Mouse (Mus musculus) adrenal gland, postnatal 4 days (tissue): ENCODE data around the gene Kat8. TPM values are rescaled to one million over a fixed set of nuclear protein-coding genes. Genes with fewer than 3 reads are reported as not detected.

ENCODE experiments used
- DNase-seq, 2 experiments: peaks; one replicate each; pipeline ENCODE4 v3.0.0; 2021 to 2022; ENCODE audit warnings: low spot score in 2 of 2, mixed read lengths in 2 of 2
- long read RNA-seq, 2 experiments: library from polyadenylated mRNA; stranded (forward); transcript quantifications; one replicate each; pipeline ENCODE4 v2.0.0; 2021
- total RNA-seq, 2 experiments: library from RNA; stranded (reverse); gene quantifications; 2 replicates each; pipeline ENCODE4 v1.2.3; 2021

Kat8 gene
- 10 to 100 TPM; 27.5 to 30.8 TPM for total RNA-seq
- long read RNA-seq, experiment 1, transcript Kat8-201 (11 exons, 1,579 nt) = major isoform, 14 of 17 reads
- long read RNA-seq, experiment 1, partial matches to known transcripts = 3 of 17 reads
- long read RNA-seq, experiment 1, other reads (novel, unspliced or antisense) = 0 of 17 reads
- long read RNA-seq, experiment 2, transcript Kat8-201 (11 exons, 1,579 nt) = major isoform, 18 of 24 reads
- long read RNA-seq, experiment 2, partial matches to known transcripts = 4 of 24 reads
- long read RNA-seq, experiment 2, other reads (novel, unspliced or antisense) = 2 of 24 reads

DNA sequence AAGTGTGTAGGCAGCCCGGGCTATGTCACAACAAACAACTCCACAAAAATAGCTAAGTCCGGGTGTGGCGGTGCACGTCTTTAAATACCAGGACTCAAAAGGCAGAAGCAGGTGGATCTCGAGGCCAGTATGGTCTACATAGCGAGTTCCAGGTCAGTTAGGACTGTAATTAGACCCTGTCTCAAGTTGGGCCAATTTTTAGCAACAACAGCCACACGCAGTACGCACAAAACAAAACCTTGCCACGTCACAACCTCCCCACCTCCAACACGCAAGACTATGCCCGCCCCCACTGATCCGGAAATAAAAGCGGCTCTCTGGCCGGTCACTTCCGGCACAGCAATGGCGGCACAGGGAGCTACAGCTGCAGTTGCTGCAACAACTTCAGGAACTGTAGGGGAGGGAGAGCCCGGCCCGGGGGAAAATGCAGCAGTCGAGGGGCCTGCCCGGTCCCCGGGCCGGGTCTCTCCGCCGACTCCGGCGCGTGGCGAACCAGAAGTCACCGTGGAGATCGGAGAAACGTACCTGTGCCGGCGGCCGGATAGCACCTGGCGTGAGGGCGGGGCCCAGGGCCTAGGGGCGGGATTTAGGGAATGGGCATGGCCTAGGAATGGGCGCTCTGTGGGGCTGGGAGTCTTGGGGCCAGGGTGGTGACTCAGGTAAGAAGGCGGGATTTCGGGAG, at the start of gene Kat8:
TSS of gene Kat8 (plus strand) at position 327 of the 682 bp plus-strand sequence.
- peak; percentile 76 to 86 for DNase-seq

DNA sequence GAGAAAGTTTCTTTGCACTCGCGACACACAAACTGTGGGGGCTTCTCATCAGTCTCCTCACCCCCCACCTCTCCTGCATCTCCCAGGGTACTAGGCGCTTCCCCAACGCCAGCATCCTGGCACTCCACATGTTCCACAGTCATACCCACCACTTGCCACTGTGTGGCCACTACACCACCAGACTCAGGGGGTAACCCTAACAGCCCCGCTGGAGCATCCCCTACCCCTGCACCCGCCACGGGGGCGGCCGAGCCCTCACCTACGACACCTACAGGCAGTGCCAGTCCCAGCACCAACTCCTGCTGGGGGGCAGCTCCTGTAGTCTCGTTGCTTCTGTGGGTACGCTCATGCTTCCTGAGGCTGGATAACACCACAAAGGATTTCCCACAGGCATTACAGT, 45.9 kb upstream of the Kat8 start:
- no peak for DNase-seq

DNA sequence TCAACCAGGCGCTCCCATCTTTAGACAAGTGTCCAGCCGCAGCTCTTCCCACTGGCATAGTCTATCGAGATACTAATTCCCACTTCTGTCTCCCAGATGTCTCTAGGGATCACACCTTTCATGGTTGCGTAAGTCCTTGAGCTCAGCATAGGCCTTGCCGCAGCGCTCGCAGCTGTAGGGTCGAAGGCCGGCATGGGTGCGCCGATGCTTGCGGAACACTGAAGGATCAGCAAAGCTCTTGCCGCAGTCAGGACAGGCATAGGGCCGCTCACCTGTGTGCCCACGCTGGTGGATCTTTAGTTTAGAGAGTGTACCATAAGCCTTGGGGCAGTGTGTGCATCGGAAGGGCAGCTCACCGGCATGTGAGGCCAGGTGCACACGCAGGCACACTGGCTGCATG, 44.7 kb upstream of the Kat8 start:
- no peak for DNase-seq

DNA sequence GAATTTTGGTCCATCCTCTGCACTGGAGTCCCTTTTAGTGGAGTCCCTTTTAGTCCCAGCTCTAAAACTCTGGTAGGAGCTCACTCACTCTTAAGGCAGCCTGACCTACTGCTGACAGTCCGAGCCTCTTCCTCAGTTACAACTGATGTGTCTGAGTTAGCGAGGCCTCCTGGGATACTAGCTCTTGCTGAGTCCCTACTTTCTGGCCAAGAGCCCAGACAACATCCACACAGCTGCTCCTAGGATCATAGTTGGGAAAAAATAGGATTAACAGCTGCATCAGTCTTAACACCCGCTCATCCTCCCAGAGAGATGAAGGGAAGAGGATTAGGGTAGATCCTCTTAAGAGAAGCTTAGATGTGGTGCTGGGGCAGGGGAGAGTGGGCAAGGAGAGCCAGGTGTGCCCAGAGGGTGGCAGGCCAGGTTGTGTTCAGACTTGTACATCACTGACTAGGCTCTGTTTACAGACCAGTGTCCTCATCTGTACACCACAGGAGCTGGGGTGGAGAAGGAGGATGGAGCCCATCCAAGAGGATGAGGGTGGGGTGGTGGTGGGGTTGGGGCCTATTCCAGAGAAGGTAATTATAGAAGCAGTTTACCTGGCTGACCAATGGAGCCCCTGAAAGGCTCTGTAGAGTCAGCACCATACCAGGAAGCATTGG, 43.0 kb upstream of the Kat8 start:
- DNase-seq = no peak

DNA sequence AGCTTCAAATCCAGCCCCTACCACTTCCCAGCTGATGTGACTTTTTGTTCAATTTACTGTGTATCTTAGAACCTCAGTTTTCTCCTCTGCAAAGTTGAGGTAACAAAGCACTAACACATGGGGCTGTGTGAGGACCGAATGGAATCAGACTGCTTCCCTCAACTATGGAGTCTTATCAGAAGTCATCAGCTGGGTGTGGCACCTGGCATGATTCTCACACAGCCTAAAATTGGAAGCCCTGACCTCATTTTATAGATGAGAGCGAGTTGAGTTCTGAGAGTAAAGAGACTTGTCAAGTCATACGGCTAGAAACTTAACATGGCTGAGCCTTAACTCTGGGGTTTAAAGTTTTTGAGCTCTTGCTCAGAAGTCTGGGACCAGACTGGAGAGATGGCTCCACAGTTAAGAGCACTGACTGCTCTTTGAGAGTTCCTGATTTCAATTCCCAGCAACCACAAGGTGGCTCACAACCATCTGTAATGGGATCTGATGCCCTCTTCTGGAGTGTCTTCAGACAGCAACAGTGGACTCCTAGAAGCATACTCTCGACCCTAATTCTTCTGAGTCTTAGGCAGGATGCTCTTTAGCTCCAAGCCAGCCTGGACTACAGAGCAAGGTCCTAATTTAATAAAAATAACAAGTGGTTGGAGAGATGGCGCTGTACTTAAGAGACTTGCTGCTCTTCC, 42.0 kb upstream of the Kat8 start:
- no peak for DNase-seq

DNA sequence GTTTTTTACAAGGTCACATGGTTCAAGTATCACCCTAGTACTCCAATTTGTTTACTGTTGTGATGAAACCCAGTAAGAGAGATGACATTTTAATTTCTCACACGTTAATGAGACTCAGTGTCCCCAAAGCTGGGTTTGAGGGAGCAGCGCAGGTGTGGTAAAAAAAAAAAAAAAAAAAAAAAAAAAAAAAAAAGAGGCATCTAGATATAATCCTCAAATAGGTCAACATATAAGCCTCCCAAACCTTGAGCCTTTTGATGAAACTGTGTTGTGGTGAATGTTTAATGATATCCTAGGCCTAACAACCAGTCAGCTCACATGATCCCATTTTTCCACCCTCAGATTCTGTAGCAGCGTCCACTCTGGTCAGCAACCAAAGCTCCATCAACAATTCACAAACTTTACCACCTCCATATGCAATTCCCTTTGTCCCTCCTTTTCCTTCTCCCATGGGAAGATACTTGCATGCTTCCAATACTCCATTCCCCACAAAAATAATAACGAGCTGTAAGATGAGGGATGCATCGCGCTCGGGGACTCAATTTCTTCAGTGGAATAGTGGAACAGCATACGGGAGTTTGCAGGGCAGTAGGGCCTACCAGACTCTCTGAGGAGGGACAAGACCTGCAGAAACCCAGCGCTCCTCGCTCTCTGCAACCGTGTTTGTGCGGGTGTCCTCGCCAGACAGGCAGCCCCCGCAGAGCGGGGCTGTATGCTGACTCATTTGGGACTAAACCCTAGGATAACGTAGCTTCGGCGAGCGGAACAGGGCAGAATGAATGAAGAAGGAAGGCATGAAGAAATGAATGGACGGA, 37.3 kb upstream of the Kat8 start:
- no peak for DNase-seq

DNA sequence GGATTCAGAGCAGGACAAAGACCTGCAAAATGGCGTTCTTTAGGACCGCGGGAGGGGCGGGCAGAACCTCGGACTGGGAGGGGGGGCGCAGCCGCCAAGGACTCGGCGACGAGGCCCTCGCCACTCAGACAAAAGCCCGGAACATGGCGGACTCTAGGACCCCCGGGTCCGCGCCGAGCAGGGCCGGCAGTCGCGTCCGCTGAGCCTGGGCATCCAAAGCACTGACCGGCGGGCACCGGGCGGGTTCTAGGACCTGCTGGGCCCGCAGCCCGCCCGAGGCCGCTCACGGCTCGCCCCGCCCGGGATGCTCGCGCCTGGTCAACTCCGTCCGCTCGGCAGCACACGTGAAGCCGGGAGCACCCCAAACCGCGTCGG, 36.7 kb upstream of the Kat8 start:
- DNase-seq = peak; percentile 77 to 82

DNA sequence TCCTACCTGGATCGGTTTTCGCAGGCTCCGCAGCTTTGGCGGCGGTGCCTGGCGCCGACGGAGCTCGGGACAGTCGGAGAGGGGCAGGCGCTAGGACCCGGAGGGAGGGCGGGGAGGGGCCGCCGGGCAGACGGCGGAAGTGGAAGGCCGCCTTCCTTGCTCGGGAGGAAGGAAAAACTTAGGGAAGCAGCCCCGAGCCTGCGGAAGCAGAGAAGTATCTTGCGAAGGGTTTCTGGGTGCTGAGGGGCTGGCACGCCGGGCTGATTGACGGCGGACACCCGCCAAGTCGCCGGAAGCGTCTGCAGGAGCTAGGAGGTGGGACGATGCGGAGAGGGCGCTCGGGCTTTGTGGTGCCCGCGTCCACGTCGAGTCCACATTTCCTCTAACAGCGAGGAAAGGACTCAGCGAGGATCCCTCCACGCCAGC, 36.3 kb upstream of the Kat8 start, which contains the start of gene Zfp646:
TSS of gene Zfp646 (plus strand) at position 181 of the 426 bp plus-strand sequence.
- peak; percentile 56 to 66 for DNase-seq

DNA sequence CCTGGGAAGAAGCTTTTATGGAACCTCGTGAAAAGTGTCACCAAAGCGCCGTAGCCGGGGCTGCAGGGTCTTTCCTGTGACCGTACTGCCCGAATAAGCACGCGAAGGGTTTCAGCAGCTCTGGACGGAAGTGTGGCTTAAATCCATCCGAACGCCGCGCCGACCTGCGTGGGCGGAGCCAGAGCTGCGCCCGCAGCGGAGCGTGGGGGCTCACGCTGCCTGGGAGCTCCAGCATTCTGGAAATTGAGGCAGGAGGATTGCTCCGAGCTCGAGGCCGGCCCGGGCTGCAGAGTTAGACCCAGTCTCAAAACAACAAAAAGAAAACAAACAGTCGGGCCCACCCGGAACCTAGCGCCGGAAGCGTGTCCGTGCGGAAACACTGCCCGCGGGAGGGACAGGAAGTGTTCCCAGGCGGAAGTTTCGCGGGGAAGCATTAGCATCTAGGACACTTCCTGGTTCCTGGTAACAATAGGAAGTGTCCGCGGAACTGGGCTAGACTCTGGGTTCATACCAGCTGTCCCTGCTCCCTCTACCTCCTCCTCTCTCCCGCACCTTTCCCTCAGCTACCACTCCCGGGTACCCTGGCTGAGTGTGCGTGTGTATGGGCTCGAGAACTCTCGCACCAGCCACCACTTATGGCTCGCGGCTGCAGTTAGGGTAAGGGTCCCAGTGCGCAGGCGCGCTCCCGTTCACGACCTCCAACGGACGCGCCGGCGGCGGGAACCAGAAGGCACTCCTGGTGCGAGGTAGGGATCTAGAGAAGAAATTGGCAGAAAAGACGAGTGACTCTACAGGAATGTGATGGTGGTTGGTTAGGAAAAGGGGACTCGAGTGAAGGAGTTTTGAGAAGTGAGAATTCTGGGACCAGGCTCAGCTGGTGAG, 35.6 kb upstream of the Kat8 start, which contains the start of gene Zfp668:
TSS of gene Zfp668 (minus strand) at position 362 of the 882 bp plus-strand sequence.
- DNase-seq = peak; percentile 76 to 83

DNA sequence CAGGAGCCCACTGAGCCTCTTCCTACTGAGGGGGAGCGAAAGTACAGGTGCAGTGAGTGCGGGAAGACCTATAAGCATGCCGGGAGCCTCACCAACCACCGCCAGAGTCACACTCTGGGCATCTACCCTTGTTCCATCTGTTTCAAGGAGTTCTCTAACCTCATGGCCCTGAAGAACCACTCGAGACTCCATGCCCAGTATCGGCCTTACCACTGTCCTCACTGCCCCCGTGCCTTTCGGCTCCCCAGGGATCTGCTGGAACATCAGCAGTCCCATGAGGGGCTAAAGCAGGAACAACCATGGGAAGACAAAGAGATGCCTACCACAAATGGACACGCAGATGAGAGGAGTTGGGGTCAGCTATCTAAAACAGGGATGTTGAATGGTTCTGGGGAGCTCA, 33.0 kb upstream of the Kat8 start:
- DNase-seq = no peak

DNA sequence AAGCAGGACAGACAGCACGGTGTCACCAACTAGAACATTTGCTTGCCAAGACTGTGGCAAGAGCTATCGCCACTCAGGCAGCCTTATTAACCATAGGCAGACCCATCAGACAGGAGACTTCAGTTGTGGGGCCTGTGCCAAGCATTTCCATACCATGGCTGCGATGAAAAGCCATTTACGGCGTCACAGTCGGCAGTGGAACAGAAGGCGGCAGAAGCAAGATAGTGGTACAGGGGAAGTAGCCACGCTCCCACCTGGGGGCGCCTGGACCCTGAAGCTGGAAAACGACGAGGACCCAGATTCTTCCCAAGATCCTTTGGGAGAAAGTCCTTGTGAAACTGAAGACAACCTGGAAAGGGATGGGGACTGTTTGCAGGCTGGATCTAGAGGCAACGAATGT, 31.9 kb upstream of the Kat8 start:
- no peak for DNase-seq

DNA sequence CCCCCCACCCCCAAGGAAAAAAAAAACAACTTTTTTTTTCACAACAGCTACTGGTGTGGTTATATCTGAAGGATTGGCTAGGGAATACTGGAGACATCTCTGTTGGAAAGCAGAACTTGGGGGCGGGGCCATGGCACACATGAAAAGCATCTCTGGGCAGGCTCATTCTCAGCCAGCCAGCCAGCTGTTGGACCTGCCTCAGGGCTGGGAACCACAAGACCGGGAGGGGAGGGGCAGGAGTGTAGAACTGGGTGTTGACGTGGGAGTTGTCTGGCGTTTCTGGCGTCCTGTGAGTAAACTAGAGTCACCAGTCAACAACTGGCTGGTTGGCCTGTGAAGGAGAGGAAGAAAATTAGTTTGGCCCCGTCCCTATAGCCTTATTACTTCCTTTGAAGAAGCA, 26.4 kb upstream of the Kat8 start:
- DNase-seq = no peak

DNA sequence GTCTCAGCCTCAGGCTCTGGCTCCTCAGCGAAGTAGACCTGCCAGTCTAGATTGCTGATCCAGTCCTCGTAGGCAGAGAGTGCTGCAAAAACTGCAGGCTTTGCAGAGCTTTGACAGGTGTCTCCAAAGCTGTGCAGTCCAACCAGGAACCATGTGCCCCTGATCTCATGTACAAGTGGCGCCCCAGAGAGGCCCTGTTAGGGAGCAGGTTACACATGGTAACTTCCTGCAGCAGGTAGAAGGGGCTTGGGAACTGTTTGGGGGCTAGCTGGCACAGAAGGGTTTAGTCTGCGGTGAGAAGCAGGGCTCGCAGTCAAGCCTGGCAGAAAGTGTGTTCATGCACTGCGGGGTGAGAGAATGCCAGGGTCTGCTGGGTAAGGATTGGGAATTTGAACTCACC, 25.8 kb upstream of the Kat8 start:
- no peak for DNase-seq

DNA sequence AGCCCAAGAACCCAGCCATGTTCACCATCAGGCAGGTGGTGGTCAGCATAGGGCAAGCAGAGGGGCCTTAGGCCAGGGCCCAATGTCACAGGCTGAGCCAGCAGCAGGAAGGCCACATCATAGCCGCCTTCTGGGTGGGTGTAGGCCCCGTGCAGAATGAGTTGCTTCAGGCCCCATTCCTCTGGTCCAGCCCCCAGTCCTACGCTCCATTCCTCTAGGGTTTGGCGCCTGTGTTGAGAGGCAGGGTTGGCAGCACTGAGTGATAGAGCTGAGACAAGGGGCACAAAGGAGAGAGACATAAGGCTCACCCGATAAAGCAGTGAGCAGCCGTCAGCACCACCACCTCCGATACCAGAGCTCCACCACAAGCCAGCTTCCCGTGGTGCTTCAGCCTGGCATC, 25.1 kb upstream of the Kat8 start:
- no peak for DNase-seq

DNA sequence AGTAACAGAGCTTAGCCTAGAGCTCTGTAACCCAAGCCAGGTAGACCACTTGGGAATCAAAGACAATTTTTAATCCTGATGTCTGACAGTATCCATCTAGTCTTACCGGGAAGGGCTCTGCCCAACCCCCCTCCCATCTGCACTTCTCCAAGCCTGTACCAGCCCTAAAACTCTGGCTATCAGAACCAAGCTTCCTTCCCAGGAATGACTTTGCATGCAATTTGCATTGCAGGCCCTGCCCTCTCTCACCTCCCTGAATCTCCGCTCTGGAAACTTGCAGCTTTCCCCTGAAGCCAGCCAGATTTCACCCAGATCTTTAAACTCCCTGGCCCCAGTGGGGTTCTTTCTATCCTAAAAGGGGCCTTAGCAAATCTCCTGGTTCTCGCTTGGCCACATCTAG, 24.5 kb upstream of the Kat8 start:
- DNase-seq = no peak

DNA sequence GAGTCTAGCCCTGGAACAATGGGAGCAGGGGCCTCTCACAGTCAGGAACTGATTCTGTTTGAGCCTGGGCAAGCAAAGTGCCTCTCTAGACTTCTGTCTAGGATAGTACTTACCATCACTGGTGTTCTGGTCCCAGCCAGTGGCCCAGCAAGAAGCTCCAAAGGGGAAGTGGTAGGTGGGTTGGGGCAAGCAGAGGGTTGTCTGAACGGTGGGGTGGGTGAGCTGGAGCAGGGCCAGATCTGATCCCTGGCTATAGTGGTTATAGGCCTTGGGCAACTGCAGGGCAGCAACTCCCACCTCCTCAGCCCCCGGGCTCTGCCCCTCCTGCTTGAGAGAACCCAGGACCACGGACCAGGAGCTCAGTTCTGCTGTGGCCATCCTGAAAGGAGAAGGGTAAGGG, 23.5 kb upstream of the Kat8 start:
- no peak for DNase-seq

DNA sequence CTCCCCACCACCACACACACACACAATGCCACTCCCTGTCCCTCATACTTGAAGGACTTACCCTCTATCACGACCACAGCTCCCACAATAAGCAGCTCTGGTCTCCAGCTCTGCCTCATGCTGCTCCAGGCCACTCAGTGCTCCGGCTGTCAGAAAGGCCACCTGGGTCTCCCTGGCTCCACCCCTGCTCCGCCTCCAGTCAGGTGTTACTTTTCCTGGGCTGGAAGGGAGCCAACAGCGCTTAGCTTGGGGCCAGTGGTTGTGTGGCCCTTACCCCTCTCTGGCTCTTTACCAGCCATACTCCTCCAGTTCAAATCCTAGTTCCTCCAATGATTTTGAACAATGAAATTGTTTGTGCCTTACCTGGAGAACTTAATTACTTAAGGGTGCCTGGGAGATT, 21.5 kb upstream of the Kat8 start, which contains the start of gene Prss53:
TSS of gene Prss53 (minus strand) at position 173 of the 400 bp plus-strand sequence.
- no peak for DNase-seq

DNA sequence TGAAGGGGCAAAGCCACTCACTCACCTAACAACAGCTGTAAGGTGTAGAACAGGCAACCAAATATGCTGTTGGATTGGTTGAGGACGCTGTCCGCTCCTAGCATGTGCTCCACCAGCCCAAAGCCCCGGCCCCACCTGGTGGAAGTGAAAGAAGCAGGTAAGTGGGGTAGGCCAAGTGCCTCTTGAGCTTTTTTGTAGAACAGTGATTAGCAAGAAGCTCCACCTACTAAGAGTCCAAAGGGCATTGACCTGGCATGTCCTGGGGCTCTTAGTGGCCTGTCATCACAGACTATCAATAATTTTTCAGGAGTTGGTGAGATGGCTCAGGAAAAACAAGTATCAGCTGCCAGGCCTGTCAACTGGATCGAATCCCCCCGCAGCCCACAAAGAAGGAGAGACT, 17.8 kb upstream of the Kat8 start:
- no peak for DNase-seq

DNA sequence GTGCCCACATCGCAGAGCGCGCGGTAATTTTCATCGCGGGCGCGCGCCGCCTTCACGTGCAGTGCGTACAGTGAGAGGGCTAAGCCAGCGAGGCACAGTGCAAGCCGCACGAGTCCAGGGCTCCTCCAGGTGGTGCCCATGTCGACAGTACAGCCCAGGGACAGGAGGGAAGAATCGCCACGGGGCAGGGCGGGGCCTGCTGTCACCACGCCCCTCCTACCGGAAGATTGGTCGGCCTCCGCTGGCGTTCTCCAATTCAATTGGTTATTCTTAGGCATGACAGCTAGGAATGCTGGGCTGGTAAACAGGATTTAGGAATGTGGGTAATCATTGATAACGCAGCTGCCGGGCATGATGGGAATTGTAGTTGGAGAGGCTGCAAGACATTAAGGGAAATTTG, 16.9 kb upstream of the Kat8 start, which contains the start of the genes Gm21974 and Vkorc1:
TSS of gene Gm21974 (minus strand) at position 13 of the 400 bp plus-strand sequence.
TSS of gene Vkorc1 (minus strand) at position 176 of the 400 bp plus-strand sequence.
- peak; percentile 81 to 89 for DNase-seq
